Mouse (Mus musculus) stomach, embryonic 16.5 days (tissue): ENCODE measurements at regions not wholly inside any gene's neighbourhood (a gene's known extent, or its start where the extent isn't known, plus 50 kb on each side); places are given as distances from the start of the nearest gene placed in this dataset.

ENCODE experiments used
- ATAC-seq: fragments of 200-750 bp; cut with Nextera tagmentation; 2 replicates; pipeline ENCODE4 v1.8.0; 2017; ENCODE audit warnings: moderate number of reproducible peaks, moderate TSS enrichment; ENCODE audit not compliant: insufficient read depth, low FRiP score
- H3K27ac ChIP-seq: fragments of 300-500 bp; sonication (generic); 2 replicates; pipeline ENCODE4 v1.5.1; 2014; ENCODE audit warnings: low read length
- H3K27me3 ChIP-seq: fragments of 300-500 bp; sonication (generic); 2 replicates; pipeline ENCODE4 v1.6.1; 2014; ENCODE audit warnings: low read length, control low read depth, mixed read lengths; ENCODE audit not compliant: control insufficient read depth, insufficient read depth
- H3K36me3 ChIP-seq: fragments of 300-500 bp; sonication (generic); 2 replicates; pipeline ENCODE4 v1.6.1; 2014; ENCODE audit warnings: low read length; ENCODE audit not compliant: control insufficient read depth, insufficient read depth
- H3K4me1 ChIP-seq: fragments of 300-500 bp; sonication (generic); 2 replicates; pipeline ENCODE4 v1.6.1; 2014; ENCODE audit warnings: low read length, control low read depth, mixed read lengths; ENCODE audit not compliant: control insufficient read depth, insufficient read depth
- H3K4me2 ChIP-seq: fragments of 300-500 bp; sonication (generic); 2 replicates; pipeline ENCODE4 v1.6.1; 2014; ENCODE audit warnings: low read depth, low read length, mixed read lengths
- H3K4me3 ChIP-seq: fragments of 300-500 bp; sonication (generic); replicated peaks from 2 replicates; pipeline ENCODE4 v1.5.1; 2014; ENCODE audit warnings: mild to moderate bottlenecking, low read length
- H3K9ac ChIP-seq: fragments of 300-500 bp; sonication (generic); 2 replicates; pipeline ENCODE4 v1.6.1; 2014; ENCODE audit warnings: low read length
- H3K9me3 ChIP-seq: fragments of 300-500 bp; sonication (generic); replicated peaks from 2 replicates; pipeline ENCODE4 v1.6.1; 2016; ENCODE audit warnings: low read length, control low read depth; ENCODE audit not compliant: control insufficient read depth
- WGBS: fragments of 180-500 bp; shearing (Covaris S2); extraction: QIAGEN DNeasy Blood & Tissue Kit; methylation state at CpG from one replicate; pipeline ENCODE4 v1.1.7; 2014; 5-methylcytosine and 5-hydroxymethylcytosine counted together

- WGBS: 59% methylated on average over 4 of the region's 4 CpGs
- Histone ChIP-seq H3K9me3 (no peaks in the 10 kb centered on the region), H3K27ac (no peak overlapping the region), H3K4me2 (no peak overlapping the region), H3K36me3 (no peaks in the 10 kb centered on the region), H3K4me1 (no peaks in the 10 kb centered on the region), H3K9ac (no peak overlapping the region), H3K27me3 (no peaks in the 10 kb centered on the region), H3K4me3 (no peak overlapping the region)
- ATAC-seq: no peak
Measured at GRCm38 (mm10) chr13:44523516-44523915, 205.8 kb upstream of the Jarid2 start.

GRCm38 (mm10) chr13:44530867-44531564 is 198.3 kb upstream of the Jarid2 start:
- no peak overlapping the region for H3K9ac ChIP-seq
- no peak overlapping the region for H3K4me3 ChIP-seq
- no peak for ATAC-seq
- H3K36me3 ChIP-seq: no peaks in the 10 kb centered on the region
- H3K4me1 ChIP-seq: no peaks in the 10 kb centered on the region
- 85% methylated on average over 9 of the region's 9 CpGs for WGBS
- H3K4me2 ChIP-seq: no peak overlapping the region
- H3K9me3 ChIP-seq: no peaks in the 10 kb centered on the region
- no peak overlapping the region for H3K27ac ChIP-seq
- H3K27me3 ChIP-seq: no peaks in the 10 kb centered on the region

- no peak overlapping the region for H3K4me3 ChIP-seq
- no peaks in the 10 kb centered on the region for H3K4me1 ChIP-seq
- no peak for ATAC-seq
- WGBS: 68% methylated on average over 11 of the region's 11 CpGs
- H3K27ac ChIP-seq: no peak overlapping the region
- H3K36me3 ChIP-seq: no peaks in the 10 kb centered on the region
- H3K27me3 ChIP-seq: no peaks in the 10 kb centered on the region
- no peak overlapping the region for H3K4me2 ChIP-seq
- no peaks in the 10 kb centered on the region for H3K9me3 ChIP-seq
- no peak overlapping the region for H3K9ac ChIP-seq
Measured at GRCm38 (mm10) chr13:44532631-44533180, 196.6 kb upstream of the Jarid2 start.

- no peak overlapping the region for H3K4me2 ChIP-seq
- H3K9me3 ChIP-seq: no peaks in the 10 kb centered on the region
- H3K4me3 ChIP-seq: no peak overlapping the region
- H3K9ac ChIP-seq: no peak overlapping the region
- ATAC-seq: no peak
- no peaks in the 10 kb centered on the region for H3K4me1 ChIP-seq
- H3K27ac ChIP-seq: no peak overlapping the region
- H3K36me3 ChIP-seq: no peaks in the 10 kb centered on the region
- no peaks in the 10 kb centered on the region for H3K27me3 ChIP-seq
- WGBS: 83% methylated on average over 6 of the region's 6 CpGs
Measured at GRCm38 (mm10) chr13:44534575-44535080, 194.6 kb upstream of the Jarid2 start.

DNA sequence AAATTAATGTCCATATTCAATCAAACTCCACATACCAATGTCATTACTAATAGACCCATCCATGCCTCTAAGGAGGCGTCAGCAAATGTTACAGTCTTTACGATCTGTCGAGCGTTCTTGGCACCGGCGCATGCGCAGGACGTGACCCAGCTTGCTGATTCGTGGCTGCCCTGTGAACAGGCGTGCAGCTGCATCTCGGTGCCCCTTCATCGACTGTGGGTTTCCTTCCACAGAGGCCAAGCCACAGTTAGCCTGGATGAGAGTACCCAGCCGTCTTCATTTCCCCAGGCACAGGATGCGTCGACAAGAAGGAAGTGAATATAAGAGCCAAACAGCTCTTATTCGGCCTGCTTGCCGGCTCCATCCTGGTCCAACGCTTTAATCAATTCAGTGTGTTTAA is 193.8 kb upstream of the Jarid2 start:
- Histone ChIP-seq H3K27ac (no peak overlapping the region), H3K27me3 (no peaks in the 10 kb centered on the region), H3K9ac (no peak overlapping the region), H3K36me3 (no peaks in the 10 kb centered on the region), H3K9me3 (no peaks in the 10 kb centered on the region), H3K4me3 (no peak overlapping the region), H3K4me1 (no peaks in the 10 kb centered on the region), H3K4me2 (no peak overlapping the region)
- no peak for ATAC-seq
- WGBS: 79% methylated on average over 18 of the region's 18 CpGs

DNA sequence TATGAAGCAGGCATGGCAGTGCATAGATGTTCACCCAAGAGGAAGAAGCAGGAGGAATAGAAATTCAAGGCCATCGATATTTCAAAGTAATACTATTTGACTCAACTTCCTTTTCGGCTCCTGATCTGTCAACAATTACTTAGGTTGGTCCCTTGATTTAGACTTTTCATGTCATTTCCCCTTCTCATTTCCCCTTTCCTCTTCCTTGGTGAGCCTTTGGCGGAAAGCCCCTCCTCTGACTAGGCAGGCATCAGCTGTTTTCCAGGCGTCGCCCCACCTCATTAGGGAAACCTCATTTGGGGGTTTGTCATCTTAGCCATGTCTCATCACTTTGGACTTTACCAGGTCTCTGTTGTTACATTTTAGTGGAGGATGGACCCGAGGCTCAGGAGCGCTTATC is 191.0 kb upstream of the Jarid2 start:
- Histone ChIP-seq H3K4me3 (no peak overlapping the region), H3K36me3 (no peaks in the 10 kb centered on the region), H3K9me3 (no peaks in the 10 kb centered on the region), H3K27me3 (no peaks in the 10 kb centered on the region), H3K4me2 (no peak overlapping the region), H3K4me1 (no peaks in the 10 kb centered on the region), H3K27ac (no peak overlapping the region), H3K9ac (no peak overlapping the region)
- ATAC-seq: no peak
- 91% methylated on average over 7 of the region's 7 CpGs for WGBS

GRCm38 (mm10) chr13:44540401-44540800 is 188.9 kb upstream of the Jarid2 start:
- Histone ChIP-seq H3K9ac (no peak overlapping the region), H3K27me3 (no peaks in the 10 kb centered on the region), H3K27ac (no peak overlapping the region), H3K4me2 (no peak overlapping the region), H3K4me3 (no peak overlapping the region), H3K9me3 (no peaks in the 10 kb centered on the region), H3K4me1 (no peaks in the 10 kb centered on the region), H3K36me3 (no peaks in the 10 kb centered on the region)
- no peak for ATAC-seq
- WGBS: 80% methylated on average over 4 of the region's 4 CpGs

- Histone ChIP-seq H3K27me3 (no peaks in the 10 kb centered on the region), H3K9me3 (no peaks in the 10 kb centered on the region), H3K9ac (no peak overlapping the region), H3K27ac (no peak overlapping the region), H3K4me1 (no peaks in the 10 kb centered on the region), H3K4me3 (no peak overlapping the region), H3K4me2 (no peak overlapping the region), H3K36me3 (no peaks in the 10 kb centered on the region)
- ATAC-seq: no peak
- 73% methylated on average over 5 of the region's 5 CpGs for WGBS
Measured at GRCm38 (mm10) chr13:44541243-44541653, 188.0 kb upstream of the Jarid2 start.

GRCm38 (mm10) chr13:44544786-44545185 is 184.5 kb upstream of the Jarid2 start:
- WGBS: 72% methylated on average over 9 of the region's 9 CpGs
- H3K9me3 ChIP-seq: no peaks in the 10 kb centered on the region
- H3K4me2 ChIP-seq: no peak overlapping the region
- no peaks in the 10 kb centered on the region for H3K4me1 ChIP-seq
- H3K4me3 ChIP-seq: no peak overlapping the region
- ATAC-seq: no peak
- no peak overlapping the region for H3K27ac ChIP-seq
- no peaks in the 10 kb centered on the region for H3K27me3 ChIP-seq
- H3K9ac ChIP-seq: no peak overlapping the region
- H3K36me3 ChIP-seq: no peaks in the 10 kb centered on the region
